Mouse (Mus musculus): ENCODE data around the gene Cmtm8. TPM values are rescaled to one million over a fixed set of nuclear protein-coding genes. Genes with fewer than 3 reads are reported as not detected.

The Cmtm8 gene
- polyA plus RNA-seq, 1 experiment: not detected

GRCm38 (mm10) chr9:114830351-114830750 lies 13.6 kb downstream of the Cmtm8 start:
- Histone ChIP-seq H3ac (ENCODE audit: control insufficient read depth, insufficient read length, low read depth) (no peak overlapping the region), H3K79me3 (ENCODE audit: low read depth) (no peaks in the 10 kb centered on the region), H3K27me3 (ENCODE audit: control insufficient read depth, insufficient read depth, insufficient read length) (peaks cover 14% of the 10 kb centered on the region), H3K79me2 (ENCODE audit: control insufficient read depth, insufficient read depth) (no peaks in the 10 kb centered on the region), H3K4me3 (ENCODE audit: insufficient read depth, poor library complexity, severe bottlenecking) (no peak overlapping the region), H3K36me3 (ENCODE audit: control insufficient read depth, insufficient read depth) (no peaks in the 10 kb centered on the region)
- TF ChIP-seq MYOG (IDR thresholded peaks at IDR 0.05; ENCODE audit: control insufficient read depth, extremely low read depth, insufficient read length) (no peak), MYOD1 (IDR thresholded peaks at IDR 0.05; ENCODE audit: control insufficient read depth, insufficient read length, low read depth) (no peak), CEBPB (IDR thresholded peaks at IDR 0.05; ENCODE audit: low read depth) (no peak), CTCF (IDR thresholded peaks at IDR 0.05; ENCODE audit: control insufficient read depth, insufficient read depth, insufficient read length) (no peak), MAX (IDR thresholded peaks at IDR 0.05) (no peak), USF1 (IDR thresholded peaks at IDR 0.05; ENCODE audit: low read depth) (no peak)

- H3K4me3 ChIP-seq (ENCODE audit: insufficient read depth, poor library complexity, severe bottlenecking): no peak overlapping the region
- H3K27me3 ChIP-seq (ENCODE audit: control insufficient read depth, insufficient read depth, insufficient read length): peaks cover 11% of the 10 kb centered on the region
- H3K36me3 ChIP-seq (ENCODE audit: control insufficient read depth, insufficient read depth): no peaks in the 10 kb centered on the region
- H3K79me2 ChIP-seq (ENCODE audit: control insufficient read depth, insufficient read depth): no peaks in the 10 kb centered on the region
- no peak for TF ChIP-seq MAX (IDR thresholded peaks at IDR 0.05)
- TF ChIP-seq FOSL1 (IDR thresholded peaks at IDR 0.05; ENCODE audit: insufficient read depth, low read length, poor library complexity, severe bottlenecking): no peak
- no peak for TF ChIP-seq MYOD1 (IDR thresholded peaks at IDR 0.05; ENCODE audit: control insufficient read depth, insufficient read length, low read depth)
- no peak for TF ChIP-seq CEBPB (IDR thresholded peaks at IDR 0.05; ENCODE audit: low read depth)
- no peak for TF ChIP-seq MYOG (IDR thresholded peaks at IDR 0.05; ENCODE audit: control insufficient read depth, extremely low read depth, insufficient read length)
- no peaks in the 10 kb centered on the region for H3K79me3 ChIP-seq (ENCODE audit: low read depth)
- H3ac ChIP-seq (ENCODE audit: control insufficient read depth, insufficient read length, low read depth): no peak overlapping the region
Observed at GRCm38 (mm10) chr9:114829669-114830068, 14.3 kb downstream of the Cmtm8 start.

GRCm38 (mm10) chr9:114828377-114828776 lies 15.6 kb downstream of the Cmtm8 start:
- H3K79me3 ChIP-seq (ENCODE audit: low read depth): no peaks in the 10 kb centered on the region
- H3K27me3 ChIP-seq (ENCODE audit: control insufficient read depth, insufficient read depth, insufficient read length): peaks cover 5% of the 10 kb centered on the region
- H3K36me3 ChIP-seq (ENCODE audit: control insufficient read depth, insufficient read depth): no peaks in the 10 kb centered on the region
- no peaks in the 10 kb centered on the region for H3K79me2 ChIP-seq (ENCODE audit: control insufficient read depth, insufficient read depth)
- no peak for TF ChIP-seq FOSL1 (IDR thresholded peaks at IDR 0.05; ENCODE audit: insufficient read depth, low read length, poor library complexity, severe bottlenecking)
- TF ChIP-seq CEBPB (IDR thresholded peaks at IDR 0.05; ENCODE audit: low read depth): no peak
- TF ChIP-seq MYOG (IDR thresholded peaks at IDR 0.05; ENCODE audit: control insufficient read depth, extremely low read depth, insufficient read length): no peak
- TF ChIP-seq MAX (IDR thresholded peaks at IDR 0.05): no peak
- no peak for TF ChIP-seq CTCF (IDR thresholded peaks at IDR 0.05; ENCODE audit: control insufficient read depth, insufficient read depth, insufficient read length)
- TF ChIP-seq MYOD1 (IDR thresholded peaks at IDR 0.05; ENCODE audit: control insufficient read depth, insufficient read length, low read depth): no peak
- no peak overlapping the region for H3K4me3 ChIP-seq (ENCODE audit: insufficient read depth, poor library complexity, severe bottlenecking)
- no peak overlapping the region for H3ac ChIP-seq (ENCODE audit: control insufficient read depth, insufficient read length, low read depth)

- peaks cover 4% of the 10 kb centered on the region for H3K27me3 ChIP-seq (ENCODE audit: control insufficient read depth, insufficient read depth, insufficient read length)
- TF ChIP-seq USF1 (IDR thresholded peaks at IDR 0.05; ENCODE audit: low read depth): no peak
- TF ChIP-seq FOSL1 (IDR thresholded peaks at IDR 0.05; ENCODE audit: insufficient read depth, low read length, poor library complexity, severe bottlenecking): no peak
- TF ChIP-seq MYOD1 (IDR thresholded peaks at IDR 0.05; ENCODE audit: control insufficient read depth, insufficient read length, low read depth): no peak
- TF ChIP-seq CEBPB (IDR thresholded peaks at IDR 0.05; ENCODE audit: low read depth): no peak
- no peak for TF ChIP-seq CTCF (IDR thresholded peaks at IDR 0.05; ENCODE audit: control insufficient read depth, insufficient read depth, insufficient read length)
- TF ChIP-seq MAX (IDR thresholded peaks at IDR 0.05): no peak
- TF ChIP-seq MYOG (IDR thresholded peaks at IDR 0.05; ENCODE audit: control insufficient read depth, extremely low read depth, insufficient read length): no peak
Observed at GRCm38 (mm10) chr9:114827242-114827852, 16.6 kb downstream of the Cmtm8 start.

GRCm38 (mm10) chr9:114824166-114824565 lies 19.8 kb downstream of the Cmtm8 start:
- Histone ChIP-seq H3K4me3 (ENCODE audit: insufficient read depth, poor library complexity, severe bottlenecking) (no peak overlapping the region), H3K27me3 (ENCODE audit: control insufficient read depth, insufficient read depth, insufficient read length) (no peaks in the 10 kb centered on the region), H3ac (ENCODE audit: control insufficient read depth, insufficient read length, low read depth) (no peak overlapping the region), H3K79me2 (ENCODE audit: control insufficient read depth, insufficient read depth) (no peaks in the 10 kb centered on the region), H3K79me3 (ENCODE audit: low read depth) (no peaks in the 10 kb centered on the region), H3K36me3 (ENCODE audit: control insufficient read depth, insufficient read depth) (no peaks in the 10 kb centered on the region)
- TF ChIP-seq MYOD1 (IDR thresholded peaks at IDR 0.05; ENCODE audit: control insufficient read depth, insufficient read length, low read depth) (no peak), CTCF (IDR thresholded peaks at IDR 0.05; ENCODE audit: control insufficient read depth, insufficient read depth, insufficient read length) (no peak), MAX (IDR thresholded peaks at IDR 0.05) (no peak), FOSL1 (IDR thresholded peaks at IDR 0.05; ENCODE audit: insufficient read depth, low read length, poor library complexity, severe bottlenecking) (no peak), USF1 (IDR thresholded peaks at IDR 0.05; ENCODE audit: low read depth) (no peak), CEBPB (IDR thresholded peaks at IDR 0.05; ENCODE audit: low read depth) (no peak), MYOG (IDR thresholded peaks at IDR 0.05; ENCODE audit: control insufficient read depth, extremely low read depth, insufficient read length) (no peak)

More at GRCm38 (mm10) chr9:114827242-114827852, 16.6 kb downstream of the Cmtm8 start:
- H3K79me2 ChIP-seq (ENCODE audit: control insufficient read depth, insufficient read depth): no peaks in the 10 kb centered on the region
- no peak overlapping the region for H3K4me3 ChIP-seq (ENCODE audit: insufficient read depth, poor library complexity, severe bottlenecking)
- H3K79me3 ChIP-seq (ENCODE audit: low read depth): no peaks in the 10 kb centered on the region
- H3ac ChIP-seq (ENCODE audit: control insufficient read depth, insufficient read length, low read depth): no peak overlapping the region
- H3K36me3 ChIP-seq (ENCODE audit: control insufficient read depth, insufficient read depth): no peaks in the 10 kb centered on the region
